Comparison of ENCODE assay signal across 8 mouse cellular contexts in genomic region chr16:55974903-55975285, GRCm38 (mm10). TPM values are rescaled to one million over a fixed set of nuclear protein-coding genes. Genes with fewer than 3 reads are reported as not detected.
DNase-seq lines count a peak whose midpoint lies in the region; ATAC-seq and TF ChIP-seq lines count a peak whose summit lies in the region.

No protein-coding gene starts in this region.

- H3K9me3 ChIP-seq in heart, embryonic 14.5 days (ENCODE audit: control insufficient read depth, low read length): no peaks in the 10 kb centered on the region
- no peaks in the 10 kb centered on the region for H3K9me3 ChIP-seq in liver, embryonic 11.5 days (ENCODE audit: control insufficient read depth, low read length)

- peak overlapping the region; percentile 73 for H3K4me3 ChIP-seq in heart, adult 2 months
- peak overlapping the region; percentile 81 to 96 for H3K4me3 ChIP-seq in heart, embryonic 14.5 days (ENCODE audit: control insufficient read depth in 1 of 2, insufficient read depth in 1 of 2, low read depth in 1 of 2, low read length in 2 of 2)
- H3K4me3 ChIP-seq in liver, embryonic 11.5 days (ENCODE audit: low read depth, low read length): peak overlapping the region; percentile 99
- H3K4me3 ChIP-seq in myocyte: peak overlapping the region; percentile 49

- DNase-seq in heart, adult 2 months: no peak
- DNase-seq in heart, postnatal 25 days (ENCODE audit: low spot score): no peak
- DNase-seq in CD4-positive, CD25-positive, alpha-beta regulatory T cell, adult 2 months (ENCODE audit: low read depth, low spot score): peak; percentile 70
- peak; percentile 40 for DNase-seq in c-Kit-negative CD71-positive TER-119-positive erythroid progenitor cells, embryonic 14.5 days (ENCODE audit: low read depth, low spot score)
- no peak for DNase-seq in liver, embryonic 11.5 days (ENCODE audit: low spot score)
- no peak for DNase-seq in layer of hippocampus, postnatal 25 days (ENCODE audit: extremely low spot score in 1 of 2, low spot score in 1 of 2)

- no peak for TF ChIP-seq CTCF in heart, adult 2 months (IDR thresholded peaks at IDR 0.05)

- H3K36me3 ChIP-seq in heart, adult 2 months (ENCODE audit: control insufficient read depth, insufficient read depth, low read length): peaks cover 22% of the 10 kb centered on the region
- H3K36me3 ChIP-seq in heart, embryonic 14.5 days (ENCODE audit: control insufficient read depth, insufficient read depth, low read length): peaks cover 34% of the 10 kb centered on the region
- H3K36me3 ChIP-seq in liver, embryonic 11.5 days (ENCODE audit: control insufficient read depth, insufficient read depth, low read length): peaks cover 16% of the 10 kb centered on the region
- H3K36me3 ChIP-seq in myocyte (ENCODE audit: control insufficient read depth, insufficient read depth): peaks cover 18% of the 10 kb centered on the region

- ATAC-seq in heart, embryonic 14.5 days (ENCODE audit: insufficient number of reproducible peaks, insufficient read depth, low FRiP score, low read depth): no peak
- no peak for ATAC-seq in liver, embryonic 11.5 days (replicated peaks; ENCODE audit: low FRiP score)

- intact Hi-C loops in heart, adult 2 months (cut with DNase I): loop anchor here (1.0 to 10.0 kb wide), 2 partner anchors 54 to 740 kb away; partner anchors contain the start of genes Pcnp and Tfg
- intact Hi-C loops in heart, postnatal 25 days (cut with DNase I): loop anchor here (2.0 kb wide), 1 partner anchor 54 kb away; the partner anchor contains the start of gene Pcnp

- peak overlapping the region; percentile 81 for H3ac ChIP-seq in myocyte (ENCODE audit: control insufficient read depth, insufficient read length)

- no peaks in the 10 kb centered on the region; the same call in 1 of the 2 replicates for H3K4me1 ChIP-seq in heart, adult 2 months (ENCODE audit: control insufficient read depth, insufficient read depth, low read length)
- peaks cover 0 to 16% of the 10 kb centered on the region in 2 experiments; a peak in 2 of 4 replicates for H3K4me1 ChIP-seq in heart, embryonic 14.5 days (ENCODE audit: control insufficient read depth in 2 of 2, insufficient read depth in 2 of 2, low read length in 2 of 2)
- H3K4me1 ChIP-seq in liver, embryonic 11.5 days (replicated peaks; ENCODE audit: control insufficient read depth, insufficient read depth, low read length): peaks cover 21% of the 10 kb centered on the region

- 2% methylated on average over 14 of the region's 14 CpGs for WGBS in heart, adult 2 months
- 8% methylated on average over 14 of the region's 14 CpGs for WGBS in heart, embryonic 14.5 days
- 7% methylated on average over 14 of the region's 14 CpGs for WGBS in liver, embryonic 11.5 days

- no peak for TF ChIP-seq EP300 in heart, adult 2 months (IDR thresholded peaks at IDR 0.05; ENCODE audit: insufficient read depth, low read depth, low read length)

- no peaks in the 10 kb centered on the region for H3K79me2 ChIP-seq in heart, adult 2 months (replicated peaks; ENCODE audit: control insufficient read depth, insufficient read depth, low read length)
- H3K79me2 ChIP-seq in myocyte (ENCODE audit: control insufficient read depth, insufficient read depth): peaks cover 65% of the 10 kb centered on the region

- H3K4me2 ChIP-seq in heart, embryonic 14.5 days (ENCODE audit: low read length): peak overlapping the region; percentile 73
- peak overlapping the region; percentile 88 for H3K4me2 ChIP-seq in liver, embryonic 11.5 days
- peak overlapping the region; percentile 93 for H3K4me2 ChIP-seq in myocyte (ENCODE audit: low read depth)

- TF ChIP-seq POLR2A in heart, adult 2 months (IDR thresholded peaks at IDR 0.05; ENCODE audit: insufficient read depth, low read depth, low read length): no peak; the same call in 1 of the 2 replicates
- TF ChIP-seq POLR2A in myocyte (IDR thresholded peaks at IDR 0.05; ENCODE audit: insufficient read length, low read depth): no peak

- H3K27me3 ChIP-seq in heart, adult 2 months (ENCODE audit: control insufficient read depth, insufficient read depth, low read length): no peaks in the 10 kb centered on the region
- no peaks in the 10 kb centered on the region for H3K27me3 ChIP-seq in heart, embryonic 14.5 days (ENCODE audit: control insufficient read depth, insufficient read depth, low read length)
- no peaks in the 10 kb centered on the region for H3K27me3 ChIP-seq in liver, embryonic 11.5 days (replicated peaks; ENCODE audit: control insufficient read depth, insufficient read depth, low read length)
- H3K27me3 ChIP-seq in myocyte (ENCODE audit: control insufficient read depth, insufficient read depth, insufficient read length): no peaks in the 10 kb centered on the region

- peak overlapping the region; percentile 89 for H3K9ac ChIP-seq in heart, adult 2 months (ENCODE audit: low read depth, low read length)
- H3K9ac ChIP-seq in heart, embryonic 14.5 days (ENCODE audit: low read length): peak overlapping the region; percentile 94
- H3K9ac ChIP-seq in liver, embryonic 11.5 days (ENCODE audit: low read depth, low read length): peak overlapping the region; percentile 96

- peak overlapping the region; percentile 99 for H3K27ac ChIP-seq in heart, adult 2 months
- peak overlapping the region; percentile 48 to 89 for H3K27ac ChIP-seq in heart, embryonic 14.5 days (replicated peaks in 1 of 2; ENCODE audit: control insufficient read depth in 1 of 2, insufficient read depth in 1 of 2, low read depth in 2 of 2, low read length in 2 of 2)
- no peak overlapping the region for H3K27ac ChIP-seq in liver, embryonic 11.5 days (ENCODE audit: low read depth, low read length)

TF ChIP-seq in myocyte, 11 proteins besides CTCF, POLR2A, EP300 and RAD21:
- no peak for TF ChIP-seq TCF3 (IDR thresholded peaks at IDR 0.05; ENCODE audit: insufficient read length, low read depth)
- TF ChIP-seq USF1 (IDR thresholded peaks at IDR 0.05; ENCODE audit: low read depth): peak; percentile 30

RNA-seq across cellular contexts. Expression of gene Zbtb11, which starts 1.2 kb away (rescaled TPM):
- total RNA-seq in heart, adult 2 months (2021): 10 to 100 TPM; 10.3 to 11.2 TPM
- 2.3 and 4.5 TPM in 2 replicates for polyA plus RNA-seq in heart, adult 2 months (2012; rRNA removed)
- total RNA-seq in heart, postnatal 25 days (2021): 10 to 100 TPM in 1 of 2 experiments, 1 to 10 TPM in 1; 9.7 to 11.4 TPM
- polyA plus RNA-seq in heart, embryonic 14.5 days (2014; fragmentation: Nextera tagmentation; extraction: Ambion mirVana): 12.6 and 13.8 TPM in 2 replicates
- polyA plus RNA-seq in liver, embryonic 11.5 days (2014; fragmentation: Nextera tagmentation; extraction: Ambion mirVana): 21.7 and 23.5 TPM in 2 replicates
- 5.1 TPM for polyA plus RNA-seq in myocyte (2012; fragmentation: generic; extraction: Trizol)
- total RNA-seq in layer of hippocampus, postnatal 25 days (2021): 10 to 100 TPM; 46.2 to 47.3 TPM

RNA-seq across cellular contexts. Expression of gene Rpl24, which starts 8.8 kb away (rescaled TPM):
- 100 to 1,000 TPM; 494 to 591 TPM for total RNA-seq in heart, adult 2 months (2021)
- 185 and 205 TPM in 2 replicates for polyA plus RNA-seq in heart, adult 2 months (2012; rRNA removed)
- total RNA-seq in heart, postnatal 25 days (2021): 100 to 1,000 TPM; 504 to 557 TPM
- polyA plus RNA-seq in heart, embryonic 14.5 days (2014; fragmentation: Nextera tagmentation; extraction: Ambion mirVana): 593 and 639 TPM in 2 replicates
- 847 and 912 TPM in 2 replicates for polyA plus RNA-seq in liver, embryonic 11.5 days (2014; fragmentation: Nextera tagmentation; extraction: Ambion mirVana)
- 1,858 TPM for polyA plus RNA-seq in myocyte (2012; fragmentation: generic; extraction: Trizol)
- total RNA-seq in layer of hippocampus, postnatal 25 days (2021): 100 to 1,000 TPM; 367 to 413 TPM

RNA-seq across cellular contexts. Expression of gene Cep97, which starts 40.2 kb away (rescaled TPM):
- 1 to 10 TPM; 3.3 to 5.6 TPM for total RNA-seq in heart, adult 2 months (2021)
- 1.1 and 1.5 TPM in 2 replicates for polyA plus RNA-seq in heart, adult 2 months (2012; rRNA removed)
- 1 to 10 TPM; 6.0 to 6.4 TPM for total RNA-seq in heart, postnatal 25 days (2021)
- 10.0 and 11.8 TPM in 2 replicates for polyA plus RNA-seq in heart, embryonic 14.5 days (2014; fragmentation: Nextera tagmentation; extraction: Ambion mirVana)
- 8.9 and 9.3 TPM in 2 replicates for polyA plus RNA-seq in liver, embryonic 11.5 days (2014; fragmentation: Nextera tagmentation; extraction: Ambion mirVana)
- 4.6 TPM for polyA plus RNA-seq in myocyte (2012; fragmentation: generic; extraction: Trizol)
- 10 to 100 TPM; 13.4 to 14.2 TPM for total RNA-seq in layer of hippocampus, postnatal 25 days (2021)

RNA-seq across cellular contexts. Expression of gene Pcnp, which starts 54.6 kb away (rescaled TPM):
- 10 to 100 TPM; 47.1 to 50.7 TPM for total RNA-seq in heart, adult 2 months (2021)
- 15.1 and 30.1 TPM in 2 replicates for polyA plus RNA-seq in heart, adult 2 months (2012; rRNA removed)
- total RNA-seq in heart, postnatal 25 days (2021): 10 to 100 TPM; 49.3 to 56.8 TPM
- 149 and 151 TPM in 2 replicates for polyA plus RNA-seq in heart, embryonic 14.5 days (2014; fragmentation: Nextera tagmentation; extraction: Ambion mirVana)
- polyA plus RNA-seq in liver, embryonic 11.5 days (2014; fragmentation: Nextera tagmentation; extraction: Ambion mirVana): 195 and 210 TPM in 2 replicates
- 39.1 TPM for polyA plus RNA-seq in myocyte (2012; fragmentation: generic; extraction: Trizol)
- total RNA-seq in layer of hippocampus, postnatal 25 days (2021): 100 to 1,000 TPM; 147 to 159 TPM

Comparison
In these comparisons a context has a peak if more than half of its experiments do, and no peak if none do; other contexts are left out.
1. DNase-seq: peak in CD4-positive, CD25-positive, alpha-beta regulatory T cell, adult 2 months (single experiment) and c-Kit-negative CD71-positive TER-119-positive erythroid progenitor cells, embryonic 14.5 days (single experiment); none in heart, adult 2 months (0 of 2), heart, postnatal 25 days (single experiment), liver, embryonic 11.5 days (single experiment) and layer of hippocampus, postnatal 25 days (0 of 2).
2. H3K4me3 ChIP-seq: peak in every context shown above with its lines; median percentile 99 in liver, embryonic 11.5 days; 88 in heart, embryonic 14.5 days; 73 in heart, adult 2 months; 49 in myocyte.
3. Peak in every context shown above with its lines, with median percentiles within 50 percentile points of each other: H3K9ac ChIP-seq and H3K4me2 ChIP-seq.